Mouse (Mus musculus): ENCODE measurements at regions not wholly inside any gene's neighbourhood (a gene's known extent, or its start where the extent isn't known, plus 50 kb on each side); places are given as distances from the start of the nearest gene placed in this dataset.
A peak's percentile ranks its signal among the peaks of the same experiment; 100 is the strongest.

DNA sequence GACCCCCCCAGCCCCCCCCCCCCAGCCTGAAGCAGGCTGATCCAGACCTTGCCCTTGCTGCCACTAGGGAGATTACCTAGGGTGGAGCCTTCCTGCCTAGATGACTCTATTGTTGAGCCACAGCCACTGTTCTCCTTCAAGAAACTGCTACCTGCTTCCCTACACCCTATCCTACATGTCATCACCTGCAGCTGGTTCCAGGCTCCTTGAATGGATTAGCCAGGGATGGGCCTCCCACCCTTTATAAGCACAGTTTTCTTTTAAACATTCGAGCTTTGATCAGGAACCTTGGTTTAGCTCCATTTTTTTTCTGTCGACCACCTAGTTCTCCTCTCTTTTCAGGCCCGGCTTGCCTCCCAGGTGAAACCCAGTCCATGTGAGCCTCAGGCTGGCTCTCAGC, 792.8 kb upstream of the Nr2f1 start:
- H3K4me3 ChIP-seq = no peak overlapping the region
- no peaks in the 10 kb centered on the region for H3K4me1 ChIP-seq
- no peak for DNase-seq (ENCODE audit: low spot score)
- H3K36me3 ChIP-seq = no peaks in the 10 kb centered on the region
- WGBS = 90% methylated on average over 3 of the region's 3 CpGs
- no peaks in the 10 kb centered on the region for H3K9me3 ChIP-seq (replicated peaks)
- no peaks in the 10 kb centered on the region for H3K27me3 ChIP-seq (ENCODE audit: low read depth, poor library complexity, severe bottlenecking)
- H3K27ac ChIP-seq (replicated peaks) = no peak overlapping the region

DNA sequence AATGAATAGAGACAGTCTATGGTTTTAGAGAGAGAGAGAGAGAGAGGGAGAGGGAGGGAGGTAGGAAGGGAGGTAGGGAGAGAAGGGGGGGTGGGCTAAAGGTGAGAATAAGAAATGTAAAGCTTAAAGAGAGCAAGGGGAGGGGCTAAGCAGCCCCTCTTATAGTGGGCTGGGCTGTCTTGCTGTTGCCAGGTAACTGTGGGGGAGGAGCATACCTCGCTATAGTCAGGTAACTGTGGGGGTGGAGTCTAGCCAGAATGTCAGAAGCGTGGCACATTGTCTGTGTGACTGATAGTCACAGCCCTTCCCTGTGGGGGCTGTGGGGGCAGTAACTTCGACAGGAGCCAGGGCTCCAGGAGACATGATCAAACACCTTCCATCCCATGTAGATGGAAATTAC, 786.4 kb upstream of the Nr2f1 start:
- 29% methylated on average over 3 of the region's 3 CpGs for WGBS
- DNase-seq (ENCODE audit: low spot score) = no peak
- H3K27ac ChIP-seq (replicated peaks) = no peak overlapping the region
- H3K4me1 ChIP-seq = no peaks in the 10 kb centered on the region
- H3K36me3 ChIP-seq = no peaks in the 10 kb centered on the region
- no peak overlapping the region for H3K4me3 ChIP-seq
- H3K9me3 ChIP-seq (replicated peaks) = no peaks in the 10 kb centered on the region
- H3K27me3 ChIP-seq (ENCODE audit: low read depth, poor library complexity, severe bottlenecking) = no peaks in the 10 kb centered on the region

GRCm38 (mm10) chr13:78977224-78977780, 777.7 kb upstream of the Nr2f1 start:
- H3K27ac ChIP-seq (replicated peaks) = no peak overlapping the region
- no peak for DNase-seq (ENCODE audit: low spot score)
- no peak overlapping the region for H3K4me3 ChIP-seq
- no peaks in the 10 kb centered on the region for H3K4me1 ChIP-seq
- no peaks in the 10 kb centered on the region for H3K36me3 ChIP-seq
- H3K27me3 ChIP-seq (ENCODE audit: low read depth, poor library complexity, severe bottlenecking) = no peaks in the 10 kb centered on the region
- 83% methylated on average over 3 of the region's 3 CpGs for WGBS
- H3K9me3 ChIP-seq (replicated peaks) = no peaks in the 10 kb centered on the region

DNA sequence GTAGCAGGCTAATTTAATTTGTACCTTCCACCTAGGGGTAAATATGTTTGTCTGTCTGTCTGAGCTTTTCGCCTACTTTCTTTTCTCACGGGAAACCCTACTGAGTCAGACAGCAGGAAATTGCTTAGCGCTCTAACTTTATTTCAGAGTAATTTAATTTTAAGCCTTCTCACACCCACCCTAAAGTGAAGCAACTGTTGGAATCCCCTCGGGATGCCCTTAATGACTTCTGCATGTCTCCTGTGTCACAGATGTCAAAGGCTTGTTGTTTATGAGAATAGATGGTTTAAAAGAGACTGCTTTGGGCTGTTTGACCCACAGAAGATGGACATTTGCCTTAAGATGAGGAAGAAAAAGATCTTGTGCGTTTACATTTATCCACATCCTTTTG, 738.8 kb upstream of the Nr2f1 start:
- Histone ChIP-seq H3K4me3 (no peak overlapping the region), H3K9me3 (replicated peaks) (no peaks in the 10 kb centered on the region), H3K4me1 (peaks cover 46% of the 10 kb centered on the region), H3K27me3 (ENCODE audit: low read depth, poor library complexity, severe bottlenecking) (no peaks in the 10 kb centered on the region), H3K27ac (replicated peaks) (peak overlapping the region; percentile 6; the same call in 1 of the 2 replicates), H3K36me3 (no peaks in the 10 kb centered on the region)
- DNase-seq (ENCODE audit: low spot score) = peak; percentile 28
- WGBS = 33% methylated on average over 5 of the region's 5 CpGs

DNA sequence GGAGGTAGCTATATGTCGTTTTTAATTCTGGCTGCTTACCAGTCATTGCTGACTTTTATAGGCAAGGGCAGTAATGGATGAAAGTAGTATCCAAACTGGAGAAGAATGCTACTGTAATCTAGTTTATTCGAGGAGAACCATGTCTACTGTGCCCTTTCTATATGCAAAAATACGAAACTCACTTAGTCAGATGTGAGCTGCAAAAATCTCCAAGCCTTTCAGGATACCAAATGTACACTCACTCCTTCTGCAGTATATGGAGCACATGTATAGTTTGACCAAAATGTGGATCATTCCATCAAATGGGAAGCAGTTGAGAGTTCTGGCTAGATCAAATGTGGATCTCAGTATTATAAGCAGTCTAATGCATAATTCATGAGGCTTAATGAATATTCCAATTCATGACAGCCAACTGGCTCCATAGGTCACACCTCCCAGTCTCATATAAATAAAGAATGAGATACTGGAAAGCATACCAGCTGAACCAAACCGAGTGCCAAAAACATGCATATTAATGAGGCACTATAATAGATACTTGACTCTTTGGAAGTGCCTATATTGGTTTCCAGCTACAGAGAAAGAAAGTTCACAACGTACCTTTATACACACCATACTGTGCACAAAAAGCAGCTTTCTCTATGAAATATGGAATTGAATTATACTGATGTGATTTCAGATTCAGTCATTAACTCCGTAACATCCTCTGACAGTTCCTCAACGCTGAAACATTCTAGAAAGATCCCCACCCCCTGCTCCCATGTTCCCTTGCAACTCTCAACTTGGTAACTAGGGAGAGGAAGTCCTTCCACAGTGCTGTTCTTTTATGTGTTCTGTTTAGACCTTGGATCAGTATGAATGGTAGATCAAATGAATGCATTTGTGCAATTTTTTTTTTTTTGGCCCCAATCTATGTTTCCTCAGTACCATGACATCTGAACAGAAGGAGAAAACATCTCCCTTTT, 738.1 kb upstream of the Nr2f1 start:
- Histone ChIP-seq H3K4me3 (no peak overlapping the region), H3K27ac (replicated peaks) (peak overlapping the region; percentile 6), H3K9me3 (replicated peaks) (no peaks in the 10 kb centered on the region), H3K4me1 (peaks cover 46% of the 10 kb centered on the region), H3K36me3 (no peaks in the 10 kb centered on the region), H3K27me3 (ENCODE audit: low read depth, poor library complexity, severe bottlenecking) (no peaks in the 10 kb centered on the region)
- WGBS = 56% methylated on average over 7 of the region's 7 CpGs
- DNase-seq (ENCODE audit: low spot score) = no peak

DNA sequence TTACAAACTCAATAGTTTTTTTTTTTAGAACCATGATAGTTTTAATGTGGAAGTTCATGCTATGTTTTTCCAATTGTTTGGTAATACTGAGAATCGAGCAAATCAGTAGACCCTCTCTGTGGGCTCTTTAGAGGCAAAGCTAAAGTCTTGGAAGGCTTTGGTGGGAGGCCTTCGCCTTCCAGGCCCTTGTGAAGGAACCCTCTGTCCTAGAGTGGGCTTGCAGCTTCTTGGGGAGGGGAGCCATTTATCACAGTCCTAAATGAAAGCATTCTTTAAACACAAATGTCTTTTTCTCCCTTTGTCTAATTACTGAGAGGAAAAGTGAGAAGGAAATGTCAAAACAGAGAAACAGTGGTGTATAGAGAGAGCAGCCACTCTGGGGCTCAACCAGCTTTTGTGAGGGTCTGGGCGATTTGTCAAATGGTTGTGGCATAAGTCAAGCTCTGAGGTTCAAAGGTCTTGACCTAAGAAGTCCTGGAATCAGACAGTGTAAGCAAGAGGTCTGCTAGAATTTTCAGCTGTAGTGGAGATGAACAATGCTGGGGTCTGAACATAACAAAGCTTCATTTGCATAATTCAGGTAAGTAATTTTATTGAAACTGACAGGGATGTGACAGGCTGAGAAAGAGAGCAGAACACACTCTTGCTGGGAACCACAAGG, 736.6 kb upstream of the Nr2f1 start:
- Histone ChIP-seq H3K4me1 (peaks cover 45% of the 10 kb centered on the region), H3K27ac (replicated peaks) (peak overlapping the region; percentile 59), H3K9me3 (replicated peaks) (no peaks in the 10 kb centered on the region), H3K4me3 (no peak overlapping the region), H3K36me3 (no peaks in the 10 kb centered on the region), H3K27me3 (ENCODE audit: low read depth, poor library complexity, severe bottlenecking) (no peaks in the 10 kb centered on the region)
- DNase-seq (ENCODE audit: low spot score) = peak; percentile 73
- WGBS = 7% methylated on average over 3 of the region's 3 CpGs

GRCm38 (mm10) chr13:78928347-78928746, 728.8 kb upstream of the Nr2f1 start:
- H3K27ac ChIP-seq (replicated peaks) = no peak overlapping the region
- no peaks in the 10 kb centered on the region for H3K36me3 ChIP-seq
- H3K4me3 ChIP-seq = no peak overlapping the region
- H3K27me3 ChIP-seq (ENCODE audit: low read depth, poor library complexity, severe bottlenecking) = no peaks in the 10 kb centered on the region
- DNase-seq (ENCODE audit: low spot score) = no peak
- H3K4me1 ChIP-seq = no peaks in the 10 kb centered on the region
- 87% methylated on average over 1 of the region's 1 CpGs for WGBS
- H3K9me3 ChIP-seq (replicated peaks) = no peaks in the 10 kb centered on the region

DNA sequence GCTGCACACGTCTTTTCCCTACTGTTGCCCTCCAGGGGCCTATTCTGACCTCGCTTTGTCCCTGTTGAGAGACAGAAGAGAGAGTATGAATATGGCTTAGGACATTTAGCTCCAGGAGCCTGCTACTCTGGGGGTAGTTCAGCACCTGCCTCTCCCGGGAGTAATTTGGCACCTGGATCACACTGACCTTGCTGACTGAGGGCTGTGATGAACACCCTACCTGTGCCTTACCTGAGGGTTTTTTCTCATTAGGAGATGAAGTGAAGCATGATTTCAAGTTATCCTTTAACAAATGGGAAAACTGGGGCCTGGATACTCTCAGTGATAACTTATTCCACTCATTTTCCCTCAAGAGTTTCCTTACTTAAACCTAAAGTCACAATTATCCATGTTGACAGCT, 721.2 kb upstream of the Nr2f1 start:
- H3K27me3 ChIP-seq (ENCODE audit: low read depth, poor library complexity, severe bottlenecking) = no peaks in the 10 kb centered on the region
- H3K9me3 ChIP-seq (replicated peaks) = no peaks in the 10 kb centered on the region
- H3K36me3 ChIP-seq = no peaks in the 10 kb centered on the region
- no peak overlapping the region for H3K4me3 ChIP-seq
- no peak for DNase-seq (ENCODE audit: low spot score)
- no peak overlapping the region for H3K27ac ChIP-seq (replicated peaks)
- whole genome bisulfite sequencing = 68% methylated on average over 3 of the region's 3 CpGs
- peaks cover 4% of the 10 kb centered on the region; the same call in 1 of the 2 replicates for H3K4me1 ChIP-seq

GRCm38 (mm10) chr13:78909839-78910238, 710.3 kb upstream of the Nr2f1 start:
- Histone ChIP-seq H3K36me3 (no peaks in the 10 kb centered on the region), H3K4me3 (no peak overlapping the region), H3K9me3 (replicated peaks) (no peaks in the 10 kb centered on the region), H3K27me3 (ENCODE audit: low read depth, poor library complexity, severe bottlenecking) (no peaks in the 10 kb centered on the region), H3K4me1 (peaks cover 14% of the 10 kb centered on the region), H3K27ac (replicated peaks) (peak overlapping the region; percentile 2; the same call in 1 of the 2 replicates)
- no peak for DNase-seq (ENCODE audit: low spot score)
- 29% methylated on average over 5 of the region's 5 CpGs for WGBS

DNA sequence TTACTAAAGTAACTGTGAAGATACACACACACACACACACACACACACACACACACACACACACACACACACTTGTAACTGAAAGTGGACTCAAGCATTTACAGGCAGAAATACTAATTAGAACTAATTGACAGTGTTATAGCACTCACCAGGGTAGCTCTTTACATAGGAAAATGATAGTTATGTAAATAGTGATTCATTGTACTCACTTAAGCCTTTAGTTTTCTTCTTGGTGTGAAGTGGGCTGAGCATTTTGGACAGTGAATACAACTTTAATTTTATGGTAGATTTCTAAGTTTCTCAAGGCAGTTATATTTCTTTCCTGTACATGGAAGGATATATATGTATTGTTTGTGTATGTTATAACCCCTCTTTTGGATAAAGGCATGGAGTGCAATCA, 704.5 kb upstream of the Nr2f1 start:
- H3K9me3 ChIP-seq (replicated peaks) = no peaks in the 10 kb centered on the region
- H3K4me1 ChIP-seq = peaks cover 1% of the 10 kb centered on the region; the same call in 1 of the 2 replicates
- no peaks in the 10 kb centered on the region for H3K36me3 ChIP-seq
- H3K4me3 ChIP-seq = no peak overlapping the region
- DNase-seq (ENCODE audit: low spot score) = no peak
- no peaks in the 10 kb centered on the region for H3K27me3 ChIP-seq (ENCODE audit: low read depth, poor library complexity, severe bottlenecking)
- no peak overlapping the region for H3K27ac ChIP-seq (replicated peaks)

DNA sequence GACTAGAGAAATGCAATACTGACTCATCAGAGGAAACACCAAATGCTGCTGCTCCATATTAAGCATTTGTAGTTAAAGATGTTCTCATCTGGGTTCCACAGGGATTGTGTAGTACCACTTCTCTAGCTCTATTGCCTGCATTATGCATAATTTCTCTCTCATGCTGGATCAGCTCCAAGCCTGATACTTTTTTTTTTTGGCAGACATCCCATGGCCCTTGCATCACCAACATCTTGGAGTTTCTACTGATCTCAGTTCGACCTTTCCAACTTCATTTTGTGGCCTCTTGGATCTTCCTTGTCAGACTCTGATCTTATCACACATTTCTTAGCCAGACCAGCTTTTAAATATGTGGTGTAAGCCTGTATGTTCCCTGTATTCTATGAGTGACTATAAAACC, 701.1 kb upstream of the Nr2f1 start:
- H3K27me3 ChIP-seq (ENCODE audit: low read depth, poor library complexity, severe bottlenecking) = no peaks in the 10 kb centered on the region
- no peak for DNase-seq (ENCODE audit: low spot score)
- no peaks in the 10 kb centered on the region for H3K4me1 ChIP-seq
- no peaks in the 10 kb centered on the region for H3K9me3 ChIP-seq (replicated peaks)
- no peak overlapping the region for H3K4me3 ChIP-seq
- H3K27ac ChIP-seq (replicated peaks) = no peak overlapping the region
- 67% methylated on average over 1 of the region's 1 CpGs for WGBS
- H3K36me3 ChIP-seq = no peaks in the 10 kb centered on the region

- H3K4me3 ChIP-seq = no peak overlapping the region
- WGBS = 87% methylated on average over 2 of the region's 2 CpGs
- H3K27ac ChIP-seq (replicated peaks) = no peak overlapping the region
- DNase-seq (ENCODE audit: low spot score) = no peak
- H3K9me3 ChIP-seq (replicated peaks) = no peaks in the 10 kb centered on the region
- H3K36me3 ChIP-seq = no peaks in the 10 kb centered on the region
- no peaks in the 10 kb centered on the region for H3K4me1 ChIP-seq
- H3K27me3 ChIP-seq (ENCODE audit: low read depth, poor library complexity, severe bottlenecking) = no peaks in the 10 kb centered on the region
Measured at GRCm38 (mm10) chr13:78892252-78892651, 692.7 kb upstream of the Nr2f1 start.

DNA sequence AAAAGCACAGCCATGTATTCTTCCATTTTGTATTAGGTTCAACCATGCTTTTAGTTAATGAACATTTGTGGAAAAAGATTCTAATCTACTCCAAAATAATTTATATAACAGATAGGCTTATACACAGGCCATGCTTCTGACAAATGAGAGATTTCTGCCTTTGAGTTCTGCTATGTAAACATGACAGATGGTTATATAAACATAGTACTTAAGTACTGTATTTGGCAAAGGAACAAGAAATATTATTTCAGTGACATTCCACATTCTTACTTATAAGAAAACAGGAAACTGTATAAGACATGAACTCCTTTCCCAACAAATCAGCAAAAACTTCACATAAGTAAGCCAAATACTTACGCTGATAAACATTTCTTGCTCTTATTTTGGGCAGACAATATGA, 683.5 kb upstream of the Nr2f1 start:
- Histone ChIP-seq H3K4me1 (no peaks in the 10 kb centered on the region), H3K27ac (replicated peaks) (no peak overlapping the region), H3K4me3 (no peak overlapping the region), H3K9me3 (replicated peaks) (no peaks in the 10 kb centered on the region), H3K27me3 (ENCODE audit: low read depth, poor library complexity, severe bottlenecking) (no peaks in the 10 kb centered on the region), H3K36me3 (no peaks in the 10 kb centered on the region)
- WGBS = 97% methylated on average over 1 of the region's 1 CpGs
- no peak for DNase-seq (ENCODE audit: low spot score)

Data from midbrain, embryonic 10.5 days (tissue).